Mouse (Mus musculus) gastrocnemius, postnatal 4 days (tissue): ENCODE data around the gene Kcnk13. TPM values are rescaled to one million over a fixed set of nuclear protein-coding genes. Genes with fewer than 3 reads are reported as not detected.
"Not testable (repeated sequence)": the region's sequence is repeated elsewhere in the genome, so short reads cannot be mapped to it uniquely, and the experiment has no call there.

Source experiments
- DNase-seq, 2 experiments: peaks; one replicate each; pipeline ENCODE4 v3.0.0; 2021 to 2022; ENCODE audit warnings: low spot score in 2 of 2, mixed read lengths in 2 of 2
- total RNA-seq, 2 experiments: library from RNA; stranded (reverse); gene quantifications; 2 replicates each; pipeline ENCODE4 v1.2.3; 2021

Kcnk13 gene
- total RNA-seq, 2 experiments from 2014 or later: 4.3 to 4.7 TPM

DNA sequence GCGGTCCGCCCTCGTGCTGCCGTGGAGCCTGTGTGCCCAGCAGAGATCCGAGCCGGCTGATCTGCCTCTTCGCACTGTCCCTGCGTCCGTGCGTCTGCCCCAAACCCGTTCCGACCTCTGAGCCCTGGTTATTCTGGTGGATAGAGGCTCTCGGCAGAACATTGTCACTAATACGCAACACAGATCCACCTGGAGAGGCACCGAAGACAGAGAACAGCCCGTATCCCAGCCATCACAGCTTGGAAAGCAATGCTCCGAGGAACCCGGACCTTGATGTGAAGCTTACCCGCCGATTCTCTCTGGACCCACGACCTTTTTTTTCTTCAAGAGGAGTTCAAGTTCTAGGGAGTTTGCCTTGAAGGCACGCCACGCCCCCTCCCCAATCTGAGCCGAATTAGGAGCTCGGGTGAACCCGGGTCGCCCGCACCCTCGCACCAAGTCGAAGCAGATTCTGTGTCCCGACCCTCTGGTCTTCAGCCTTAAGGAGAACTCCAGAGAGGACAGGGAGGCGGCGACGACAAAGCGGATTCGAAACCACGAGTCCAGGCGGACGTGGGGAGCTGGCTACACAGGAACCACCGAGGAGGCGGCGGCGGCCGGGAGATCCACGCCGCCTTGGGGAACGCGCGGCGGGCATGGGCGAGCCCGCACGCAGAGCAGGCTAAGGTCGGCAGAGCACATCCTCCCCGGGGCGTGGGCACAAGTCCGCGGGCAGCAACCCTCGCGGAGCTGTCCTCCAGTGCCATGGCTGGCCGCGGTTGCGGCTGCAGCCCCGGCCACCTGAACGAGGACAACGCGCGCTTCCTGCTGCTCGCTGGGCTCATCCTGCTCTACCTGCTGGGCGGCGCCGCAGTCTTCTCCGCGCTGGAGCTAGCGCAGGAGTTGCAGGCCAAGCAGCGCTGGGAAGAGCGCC is 1.2 kb downstream of the Kcnk13 start:
- DNase-seq: peak in 1 of 2 experiments; percentile 39

DNA sequence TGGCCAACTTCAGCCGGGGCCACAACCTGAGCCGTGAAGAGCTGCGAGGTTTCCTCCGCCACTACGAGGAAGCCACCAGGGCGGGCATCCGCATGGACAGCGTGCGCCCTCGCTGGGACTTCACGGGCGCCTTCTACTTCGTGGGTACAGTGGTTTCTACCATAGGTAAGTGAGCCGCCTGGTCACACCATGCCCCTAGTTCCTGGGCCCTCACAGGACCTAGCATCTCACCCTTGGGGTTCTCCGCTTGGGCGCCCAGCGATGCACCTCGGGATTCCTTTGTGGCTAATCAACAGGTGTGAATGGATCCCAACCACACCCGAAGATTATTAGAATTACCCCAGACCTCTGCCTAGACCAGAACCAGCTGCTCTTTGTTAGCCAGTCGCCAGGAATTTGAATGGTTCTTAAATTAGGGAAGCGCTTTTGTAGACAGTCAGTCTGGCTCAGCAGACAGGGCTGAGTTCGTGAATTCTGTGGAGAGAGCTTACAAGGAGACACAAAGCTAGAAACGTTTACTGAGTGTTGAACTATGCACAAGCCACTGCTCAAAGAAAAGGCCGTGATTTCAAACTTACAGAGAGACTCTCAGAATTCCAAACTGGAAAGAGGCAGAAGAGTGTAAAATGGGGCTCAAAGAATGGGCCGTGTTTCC is 1.9 kb downstream of the Kcnk13 start:
- peak in 1 of 2 experiments; percentile 18 for DNase-seq

DNA sequence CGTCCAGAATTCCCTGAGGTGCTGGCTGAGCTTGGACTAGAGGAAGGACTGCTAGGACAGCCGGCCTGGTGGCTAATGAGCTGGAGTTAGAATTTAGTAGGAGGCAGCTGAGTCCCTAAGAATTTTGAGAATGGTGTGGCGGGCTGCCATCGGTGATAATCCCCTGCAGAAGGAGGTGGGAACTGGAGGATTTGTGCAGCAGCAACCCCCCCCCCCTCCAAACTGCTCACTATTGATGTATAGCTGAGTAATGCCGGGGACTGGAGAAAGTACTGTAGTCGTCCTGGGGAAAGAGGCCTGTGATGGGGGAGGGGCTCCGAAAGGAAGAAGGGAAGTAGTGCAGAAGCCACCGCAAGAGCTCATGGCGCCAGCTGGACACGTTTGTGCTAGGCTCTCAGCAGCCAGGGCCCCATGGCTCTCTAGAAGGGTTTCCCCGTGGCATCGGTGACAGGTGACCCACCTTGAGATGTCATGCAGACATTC is 2.6 kb downstream of the Kcnk13 start:
- DNase-seq: peak in 1 of 2 experiments; percentile 40

DNA sequence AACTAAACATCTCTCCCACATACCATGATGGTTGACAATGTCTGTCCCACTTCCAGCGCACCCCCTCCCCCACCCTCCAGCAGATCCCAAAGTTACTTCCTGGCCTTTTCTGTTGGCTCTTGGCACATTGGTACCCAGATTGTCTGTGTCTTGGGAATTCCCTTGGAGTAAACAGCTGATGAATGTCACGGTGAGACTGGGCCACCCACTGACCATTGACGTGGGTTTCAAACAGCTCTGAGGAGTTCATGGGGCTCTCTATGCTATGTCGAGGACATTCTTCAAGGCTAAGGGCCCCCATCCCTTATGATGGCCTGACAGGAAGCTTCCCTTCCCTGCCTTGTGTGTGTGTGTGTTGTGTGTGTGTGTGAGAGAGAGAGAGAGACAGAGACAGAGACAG is 5.6 kb downstream of the Kcnk13 start:
- DNase-seq: no peak

DNA sequence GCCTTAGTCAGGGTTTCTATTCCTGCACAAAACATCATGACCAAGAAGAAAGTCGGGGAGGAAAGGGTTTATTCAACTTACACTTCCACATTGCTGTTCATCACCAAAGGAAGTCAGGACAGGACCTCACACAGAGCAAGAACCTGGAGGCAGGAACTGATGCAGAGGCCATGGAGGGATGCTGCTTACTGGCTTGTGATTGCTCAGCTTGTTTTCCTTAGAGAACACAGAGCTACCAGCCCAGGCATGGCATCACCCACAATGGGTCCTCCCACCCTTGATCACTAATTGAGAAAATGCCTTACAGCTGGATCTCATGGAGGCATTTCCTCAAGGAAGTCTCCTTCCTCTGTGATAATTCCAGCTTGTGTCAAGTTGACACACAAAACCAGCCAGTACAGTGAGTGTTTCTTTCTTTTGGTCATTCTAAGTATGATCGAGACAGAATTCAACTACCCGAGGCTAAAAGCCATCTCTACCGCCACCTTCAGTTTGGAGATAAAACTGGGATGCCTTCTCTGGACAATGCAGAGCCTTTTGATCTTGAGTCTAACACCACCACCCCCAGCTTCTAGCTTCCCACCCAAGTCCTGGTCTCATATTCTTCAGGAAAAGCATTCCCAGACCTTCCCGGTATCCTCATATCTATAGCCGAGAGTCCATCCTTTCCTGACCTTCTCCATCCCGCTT is 7.1 kb downstream of the Kcnk13 start:
- DNase-seq: not testable (repeated sequence)

DNA sequence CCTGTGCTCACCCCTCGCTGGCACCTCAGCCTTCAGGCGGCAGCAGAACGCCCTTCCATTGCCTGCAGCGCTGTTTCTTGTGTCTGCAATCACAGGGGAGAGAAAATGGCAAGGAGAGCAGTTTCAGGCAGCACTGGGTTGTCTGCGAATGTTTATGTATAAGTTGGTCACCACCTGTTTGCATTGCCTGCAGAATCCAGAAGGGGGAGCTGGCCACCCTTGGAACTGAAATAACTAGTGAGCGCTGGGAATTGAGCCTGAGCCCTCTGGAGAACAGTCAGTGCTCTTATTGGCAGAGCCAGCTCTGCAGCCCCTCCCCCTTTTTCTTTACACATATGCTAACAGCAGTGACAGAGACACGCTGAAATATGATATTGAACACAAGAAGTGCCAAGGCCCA is 8.5 kb downstream of the Kcnk13 start:
- no peak for DNase-seq

DNA sequence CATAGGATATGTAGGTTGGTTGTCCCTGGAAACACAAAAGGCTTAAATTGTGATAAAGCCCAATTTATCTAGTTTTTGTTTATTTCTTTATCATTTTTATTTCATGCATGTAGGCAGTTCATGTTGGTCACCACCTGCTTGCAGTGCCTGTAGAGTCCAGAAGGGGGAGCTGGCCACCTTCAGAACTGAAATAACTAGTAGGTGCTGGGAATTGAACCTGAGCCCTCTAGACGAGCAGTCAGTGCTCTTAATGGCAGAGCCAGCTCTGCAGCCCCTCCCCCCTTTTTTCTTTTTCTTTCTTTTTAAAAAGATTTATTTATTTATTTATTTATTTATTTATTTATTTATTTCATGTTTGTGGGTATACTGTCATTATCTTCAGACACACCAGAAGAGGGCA is 9.4 kb downstream of the Kcnk13 start:
- no peak for DNase-seq

DNA sequence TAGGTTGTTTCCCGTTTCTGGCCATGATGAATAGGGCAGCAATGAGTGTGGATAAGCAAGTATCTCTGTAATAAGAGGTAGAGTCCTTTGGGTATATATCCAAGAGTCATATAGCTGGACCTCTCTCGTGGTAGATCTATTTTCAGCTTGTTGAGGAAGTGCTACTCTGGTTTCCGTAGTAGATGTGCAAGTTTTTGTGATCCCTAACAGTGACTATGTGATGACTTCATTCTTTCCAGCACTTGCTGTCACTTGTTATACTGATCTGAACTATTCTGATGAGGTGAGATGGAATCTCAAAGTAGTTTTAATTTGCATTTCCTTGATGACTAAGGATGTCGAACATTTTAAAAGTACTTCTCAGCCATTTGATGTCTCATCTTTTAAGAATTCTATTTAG is 15.2 kb downstream of the Kcnk13 start:
- DNase-seq: no peak

DNA sequence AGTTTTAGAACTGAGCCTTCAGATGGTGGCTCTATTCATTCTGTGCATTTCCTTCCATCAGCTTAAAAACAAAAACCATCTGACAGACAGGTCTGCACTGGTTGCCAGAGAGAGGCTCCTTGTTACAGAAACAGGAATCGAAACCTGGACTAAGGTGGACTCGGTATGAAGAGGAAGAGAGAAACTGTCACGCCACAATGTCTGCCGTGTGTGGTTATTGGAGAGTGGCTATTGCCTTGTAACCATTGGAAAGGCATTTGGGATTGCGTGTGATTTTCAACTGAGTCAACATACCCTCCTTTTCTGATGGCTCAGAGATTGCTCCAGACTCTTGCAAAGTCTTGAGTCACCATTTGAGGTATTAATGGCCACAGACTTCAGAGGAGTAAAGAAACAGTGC is 22.5 kb downstream of the Kcnk13 start:
- no peak for DNase-seq

DNA sequence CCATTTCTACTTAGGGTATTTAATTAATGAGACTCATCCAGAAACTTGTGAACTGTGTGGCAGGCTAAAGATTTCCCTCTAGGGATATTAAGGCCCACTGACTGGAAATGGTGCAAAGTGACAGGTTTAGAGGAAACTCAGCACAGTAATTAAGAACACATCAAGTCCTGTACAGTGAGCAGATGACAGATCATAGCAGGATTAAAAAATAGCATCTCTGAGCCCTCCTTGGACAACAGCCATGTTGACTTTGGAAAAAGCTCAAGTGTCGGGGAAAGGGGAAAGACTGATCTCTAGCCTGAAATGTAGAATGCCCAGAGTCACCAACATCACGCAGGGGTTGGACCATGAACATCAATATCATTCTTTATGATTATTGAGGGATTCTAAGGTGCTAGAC is 23.8 kb downstream of the Kcnk13 start:
- DNase-seq: no peak

DNA sequence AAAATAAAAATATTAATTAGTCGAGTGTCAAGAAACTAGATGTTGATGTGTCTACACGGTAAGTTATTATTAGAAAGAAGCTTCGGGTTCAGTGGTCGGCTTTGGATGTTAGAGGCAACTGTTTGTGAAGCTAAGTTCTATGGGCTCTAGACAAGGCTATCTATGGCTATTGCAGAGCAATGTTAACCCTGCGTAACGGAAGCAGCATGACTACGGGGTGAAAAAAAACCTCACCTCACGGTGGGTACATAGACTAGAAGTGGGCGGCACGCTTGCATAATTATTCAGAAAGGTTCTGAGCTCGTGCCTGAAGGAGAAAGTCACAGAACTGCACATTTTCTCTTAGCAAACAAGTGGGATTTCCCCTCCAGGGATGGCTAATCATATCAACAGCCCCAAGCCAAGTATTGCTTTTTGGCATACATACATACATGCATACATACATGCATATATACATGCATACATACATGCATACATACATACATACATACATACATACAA is 28.1 kb downstream of the Kcnk13 start:
- DNase-seq: no peak

DNA sequence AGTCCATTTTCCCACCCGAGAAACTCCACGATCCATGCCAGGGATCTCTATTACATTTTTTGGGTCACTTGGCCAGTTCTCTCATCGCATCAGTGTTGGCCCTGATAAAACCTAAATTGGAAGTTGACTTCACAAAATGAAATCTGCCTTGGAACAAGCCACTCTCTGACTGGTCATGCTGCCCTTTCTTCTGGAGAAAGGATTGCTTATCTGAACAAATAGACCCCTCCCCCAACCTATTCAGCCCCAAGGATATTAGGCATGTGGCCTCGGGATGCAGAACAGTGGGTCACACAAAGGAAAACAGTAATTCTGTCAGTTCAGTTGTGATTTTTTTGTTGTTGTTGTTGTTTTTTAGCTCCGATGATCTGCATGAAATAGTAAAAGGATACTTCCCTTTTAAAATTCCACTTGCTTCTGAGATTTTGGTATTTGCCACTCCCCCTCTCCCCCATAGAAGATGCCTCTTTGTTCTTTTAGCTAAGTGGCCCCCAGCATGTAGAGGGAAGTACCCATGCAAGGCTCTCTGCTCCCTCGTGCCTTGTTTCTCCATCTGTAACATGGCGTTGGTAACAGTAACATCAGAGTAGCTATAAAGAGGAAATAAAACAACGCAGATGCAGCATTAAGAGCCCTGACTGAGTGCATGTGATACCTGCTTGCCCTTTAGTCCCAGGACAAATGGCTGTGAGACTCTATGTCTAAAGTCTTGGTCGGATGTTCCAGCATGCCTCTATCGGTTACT is 29.0 kb downstream of the Kcnk13 start:
- DNase-seq: no peak

DNA sequence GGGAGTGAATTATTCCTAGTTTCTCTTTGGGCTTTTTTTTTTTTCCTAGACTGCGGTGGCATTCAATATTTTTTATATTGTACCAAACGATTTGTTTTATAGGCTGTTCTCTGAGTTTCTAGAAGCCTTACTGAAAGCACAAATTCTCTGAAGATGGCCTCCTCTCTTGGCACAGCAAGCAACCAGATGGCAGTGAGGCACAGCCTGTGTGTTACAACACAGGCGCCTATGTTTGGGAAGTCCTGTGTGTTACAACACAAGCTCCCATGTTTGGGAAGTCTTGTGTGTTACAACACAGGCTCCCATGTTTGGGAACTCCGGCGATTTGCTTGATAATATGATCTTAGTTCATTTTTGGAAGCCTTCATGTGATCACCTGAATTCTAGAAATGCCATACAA is 31.7 kb downstream of the Kcnk13 start:
- DNase-seq: no peak

DNA sequence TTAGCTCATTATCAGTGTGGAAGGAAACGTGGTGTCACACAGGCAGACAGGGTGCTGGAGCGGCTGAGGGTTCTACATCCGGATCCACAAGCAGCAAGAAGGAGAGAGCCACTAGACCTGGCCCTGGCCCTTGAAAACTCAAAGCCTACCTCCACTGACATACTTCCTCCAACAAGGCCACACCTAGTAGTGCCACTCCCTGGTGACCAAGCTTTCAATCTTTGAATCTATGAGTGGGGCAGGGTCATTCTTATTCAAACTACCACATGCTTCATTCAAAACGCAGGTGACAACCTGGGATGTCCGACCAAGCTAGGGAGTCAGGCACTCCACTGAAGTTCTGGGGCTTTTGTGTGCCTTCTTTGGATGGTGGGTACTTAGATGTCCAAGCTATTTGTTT is 35.4 kb downstream of the Kcnk13 start:
- DNase-seq: no peak

DNA sequence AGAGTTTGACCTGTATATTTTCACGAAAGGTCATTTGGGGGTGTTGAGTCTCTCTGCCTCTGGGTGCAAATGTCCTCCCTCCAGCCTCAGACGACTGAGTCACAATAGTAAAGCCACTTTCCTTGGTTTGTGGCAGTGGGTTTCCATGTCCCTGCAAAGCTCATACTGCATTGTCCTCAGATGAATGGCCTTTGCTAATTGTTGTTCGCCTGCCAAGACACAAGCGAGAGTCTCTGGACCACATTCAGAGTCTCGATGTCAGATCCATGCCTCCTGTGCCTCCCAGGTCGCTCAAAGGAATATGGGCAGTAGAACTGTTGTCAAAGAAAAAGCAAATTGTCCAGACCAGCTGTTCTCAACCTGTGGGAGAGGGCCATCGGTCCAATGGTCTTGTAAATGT is 36.1 kb downstream of the Kcnk13 start:
- DNase-seq: no peak

DNA sequence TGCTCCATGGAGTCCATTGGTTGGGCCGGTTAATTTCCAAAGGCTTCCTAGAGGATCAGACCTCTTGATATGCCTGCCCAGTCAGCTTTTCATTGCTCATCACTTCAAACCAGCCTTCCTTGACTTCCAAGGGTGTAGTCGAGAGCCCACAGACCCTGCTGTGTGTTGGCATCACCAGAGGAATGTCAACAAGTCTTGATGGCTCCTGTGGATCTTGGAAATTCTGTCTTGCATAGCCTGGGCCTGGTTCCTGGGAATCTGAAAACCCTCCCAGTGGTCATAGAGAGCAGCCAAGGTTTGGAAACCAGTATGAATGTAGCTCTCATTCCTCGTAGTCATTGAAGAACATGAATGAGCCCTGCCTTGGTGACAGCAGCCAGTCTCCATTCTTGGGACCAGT is 36.9 kb downstream of the Kcnk13 start:
- DNase-seq: no peak

DNA sequence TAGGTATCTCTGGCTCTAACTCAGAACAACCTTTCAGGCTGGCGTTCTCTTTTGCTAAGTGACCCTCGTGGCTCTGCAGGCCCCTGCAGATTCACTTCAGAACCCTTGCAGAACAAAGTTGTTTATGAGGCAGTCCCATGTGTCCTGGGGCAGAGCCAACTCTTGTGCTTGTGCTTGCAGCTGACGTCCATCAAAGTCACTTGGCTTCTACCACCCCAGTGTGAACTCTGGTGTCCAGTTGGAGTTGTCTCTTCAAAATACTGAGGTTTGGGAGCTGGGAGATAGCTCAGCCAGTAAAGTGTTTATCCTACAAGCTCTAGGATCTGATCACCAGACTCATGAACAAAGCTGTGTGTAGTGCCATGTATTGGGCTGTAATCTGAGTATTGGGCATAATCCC is 37.6 kb downstream of the Kcnk13 start:
- DNase-seq: peak in 1 of 2 experiments; percentile 31

DNA sequence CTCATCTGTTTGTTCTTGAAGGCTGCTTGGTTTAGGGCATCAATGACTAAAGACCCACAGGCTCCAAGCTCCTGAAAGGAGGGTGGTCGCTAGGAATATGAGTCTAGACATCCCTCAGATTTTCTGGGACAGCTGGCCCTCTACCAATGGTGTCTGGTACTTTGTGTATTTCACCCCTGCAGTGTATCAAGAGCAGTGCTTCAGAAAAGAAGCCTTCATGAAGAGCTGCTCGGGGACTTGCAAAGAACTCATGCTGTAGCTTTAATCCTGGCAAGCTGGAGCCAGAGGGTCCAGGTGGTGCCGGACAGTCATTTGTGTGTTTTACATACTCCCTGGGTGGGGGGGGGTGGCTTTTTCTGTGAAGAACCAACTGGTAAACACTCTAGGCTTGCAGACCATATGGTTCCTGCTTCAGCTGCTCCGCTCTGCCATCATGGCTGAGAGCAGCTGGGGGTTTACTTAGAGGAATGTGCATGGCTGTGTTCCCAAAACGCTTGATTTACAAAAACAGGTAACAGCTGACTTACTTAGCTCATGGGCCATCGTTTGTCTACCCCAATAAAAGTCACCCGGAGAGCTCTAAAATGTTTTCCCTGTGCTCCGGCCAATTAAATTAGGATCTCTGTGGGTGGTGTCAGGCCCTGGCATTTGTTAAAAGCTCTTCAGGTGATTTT is 38.8 kb downstream of the Kcnk13 start:
- peak in 1 of 2 experiments; percentile 33 for DNase-seq

DNA sequence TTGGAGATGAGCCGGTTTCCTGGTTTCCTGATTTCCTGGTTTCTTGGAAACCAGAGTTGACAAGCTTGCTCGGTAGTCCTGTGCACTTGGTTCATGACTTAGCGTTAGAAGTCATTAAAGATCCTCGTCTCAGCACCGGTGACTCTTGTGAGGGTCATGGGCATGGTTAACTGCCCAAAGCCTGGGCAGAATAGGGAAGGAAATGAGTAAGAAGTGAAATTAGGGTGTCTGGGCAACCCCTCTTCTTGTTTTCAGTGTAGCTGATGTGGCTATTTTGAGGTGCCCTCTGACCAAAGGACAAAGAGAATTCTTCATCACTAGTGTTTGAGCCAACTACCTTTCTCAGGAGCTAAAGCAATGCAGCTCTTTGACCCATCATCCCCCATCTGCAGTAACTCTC is 41.0 kb downstream of the Kcnk13 start:
- no peak for DNase-seq

DNA sequence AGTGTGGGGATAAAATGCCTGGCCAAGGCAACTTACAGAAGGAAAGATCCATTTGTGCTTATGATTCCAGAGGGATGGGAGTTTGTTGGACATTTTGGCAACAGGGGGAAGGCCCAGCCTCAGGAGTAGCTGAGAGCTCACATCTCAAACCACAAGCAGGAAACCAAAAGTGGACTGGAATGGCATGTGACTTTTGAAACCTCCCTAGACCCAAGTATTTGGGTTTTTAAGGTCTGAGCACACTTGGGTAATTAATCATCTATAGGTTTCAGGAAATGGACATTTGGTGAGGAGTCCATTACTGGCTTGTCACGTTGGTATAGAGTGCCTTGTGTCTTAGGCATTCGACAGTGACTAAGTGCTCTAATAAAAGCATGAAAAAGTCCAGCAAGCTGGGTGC is 42.4 kb downstream of the Kcnk13 start:
- DNase-seq: no peak
